Mouse (Mus musculus) hindbrain, embryonic 10.5 days (tissue): ENCODE data around the gene Kif16b. TPM values are rescaled to one million over a fixed set of nuclear protein-coding genes. Genes with fewer than 3 reads are reported as not detected.
A peak's percentile ranks its signal among the peaks of the same experiment; 100 is the strongest.

Experiments used
- DNase-seq: peaks from one replicate; pipeline ENCODE4 v3.0.0-alpha.2; 2017; ENCODE audit warnings: low spot score
- H3K27ac ChIP-seq: fragments of 300-500 bp; sonication (generic); 2 replicates; pipeline ENCODE4 v1.5.1; 2016; ENCODE audit warnings: mild to moderate bottlenecking, moderate library complexity
- H3K27me3 ChIP-seq: fragments of 300-500 bp; sonication (generic); 2 replicates; pipeline ENCODE4 v1.6.1; 2016; ENCODE audit warnings: mild to moderate bottlenecking; ENCODE audit not compliant: poor library complexity, insufficient read depth, severe bottlenecking
- H3K36me3 ChIP-seq: fragments of 300-500 bp; sonication (generic); 2 replicates; pipeline ENCODE4 v1.6.1; 2016; ENCODE audit warnings: mild to moderate bottlenecking, moderate library complexity
- H3K4me1 ChIP-seq: fragments of 300-500 bp; sonication (generic); replicated peaks from 2 replicates; pipeline ENCODE4 v1.6.1; 2016; ENCODE audit warnings: mild to moderate bottlenecking
- H3K4me3 ChIP-seq: fragments of 300-500 bp; sonication (generic); 2 replicates; pipeline ENCODE4 v1.5.1; 2016; ENCODE audit warnings: mild to moderate bottlenecking, moderate library complexity
- H3K9me3 ChIP-seq: fragments of 300-500 bp; sonication (generic); 2 replicates; pipeline ENCODE4 v1.6.1; 2016; ENCODE audit warnings: mild to moderate bottlenecking, moderate library complexity
- WGBS: fragments of 180-500 bp; shearing (Covaris S2); methylation state at CpG from one replicate; pipeline ENCODE4 v1.1.7; 2016; 5-methylcytosine and 5-hydroxymethylcytosine counted together
- polyA plus RNA-seq: library from polyadenylated mRNA; unstranded; fragments of >200 nt; fragmentation: Nextera tagmentation; extraction: Ambion mirVana; gene quantifications from 2 replicates; pipeline ENCODE4 v1.2.1, GENCODE M21; 2016

Kif16b gene
- polyA plus RNA-seq, 1 experiment from 2014 or later: 4.2 TPM

- H3K9me3 ChIP-seq: no peaks in the 10 kb centered on the region
- H3K4me1 ChIP-seq: no peaks in the 10 kb centered on the region
- H3K36me3 ChIP-seq: no peaks in the 10 kb centered on the region
- H3K4me3 ChIP-seq: no peak overlapping the region
- WGBS: 78% methylated on average over 3 of the region's 3 CpGs
- no peaks in the 10 kb centered on the region for H3K27me3 ChIP-seq
- no peak for DNase-seq
- no peak overlapping the region for H3K27ac ChIP-seq
These were observed 62.6 kb downstream of the Kif16b start for GRCm38 (mm10) chr2:142838775-142839174.

- H3K4me1 ChIP-seq: peaks cover 3% of the 10 kb centered on the region
- no peak for DNase-seq
- WGBS: 93% methylated on average over 1 of the region's 1 CpGs
- no peaks in the 10 kb centered on the region for H3K27me3 ChIP-seq
- H3K4me3 ChIP-seq: no peak overlapping the region
- no peaks in the 10 kb centered on the region for H3K36me3 ChIP-seq
- H3K27ac ChIP-seq: no peak overlapping the region
- H3K9me3 ChIP-seq: no peaks in the 10 kb centered on the region
These were observed 63.2 kb downstream of the Kif16b start for GRCm38 (mm10) chr2:142838118-142838517.

GRCm38 (mm10) chr2:142834751-142835150 lies 66.6 kb downstream of the Kif16b start:
- Histone ChIP-seq H3K27ac (no peak overlapping the region), H3K27me3 (0 out of 2 replicates have a peak, but pooled peaks cover 4% of the 10 kb centered on the region), H3K36me3 (no peaks in the 10 kb centered on the region), H3K4me3 (no peak overlapping the region), H3K9me3 (no peaks in the 10 kb centered on the region), H3K4me1 (peaks cover 17% of the 10 kb centered on the region)
- no peak for DNase-seq
- WGBS: 88% methylated on average over 3 of the region's 3 CpGs

GRCm38 (mm10) chr2:142832617-142833422 lies 68.5 kb downstream of the Kif16b start:
- Histone ChIP-seq H3K4me1 (peaks cover 17% of the 10 kb centered on the region), H3K27me3 (0 out of 2 replicates have a peak, but pooled peaks cover 4% of the 10 kb centered on the region), H3K9me3 (no peaks in the 10 kb centered on the region), H3K27ac (peak overlapping the region; percentile 17; the same call in 1 of the 2 replicates), H3K4me3 (no peak overlapping the region), H3K36me3 (no peaks in the 10 kb centered on the region)
- 44% methylated on average over 10 of the region's 10 CpGs for WGBS
- peak; percentile 26 for DNase-seq

- WGBS: 43% methylated on average over 2 of the region's 2 CpGs
- Histone ChIP-seq H3K36me3 (no peaks in the 10 kb centered on the region), H3K27ac (no peak overlapping the region), H3K4me3 (no peak overlapping the region), H3K27me3 (no peaks in the 10 kb centered on the region), H3K9me3 (no peaks in the 10 kb centered on the region), H3K4me1 (peaks cover 6% of the 10 kb centered on the region; the same call in 1 of the 2 replicates)
- DNase-seq: peak; percentile 18
These were observed 88.3 kb downstream of the Kif16b start for GRCm38 (mm10) chr2:142813033-142813432.

GRCm38 (mm10) chr2:142803760-142804448 lies 97.4 kb downstream of the Kif16b start:
- H3K27ac ChIP-seq: no peak overlapping the region
- no peaks in the 10 kb centered on the region for H3K9me3 ChIP-seq
- WGBS: 100% methylated on average over 1 of the region's 1 CpGs
- no peak for DNase-seq
- no peaks in the 10 kb centered on the region for H3K27me3 ChIP-seq
- H3K4me1 ChIP-seq: no peaks in the 10 kb centered on the region
- H3K4me3 ChIP-seq: no peak overlapping the region
- H3K36me3 ChIP-seq: no peaks in the 10 kb centered on the region

GRCm38 (mm10) chr2:142797310-142797709 lies 104.0 kb downstream of the Kif16b start:
- DNase-seq: no peak
- no peak overlapping the region for H3K27ac ChIP-seq
- no peak overlapping the region for H3K4me3 ChIP-seq
- WGBS: 86% methylated on average over 6 of the region's 6 CpGs
- H3K4me1 ChIP-seq: no peaks in the 10 kb centered on the region
- H3K36me3 ChIP-seq: no peaks in the 10 kb centered on the region
- no peaks in the 10 kb centered on the region for H3K9me3 ChIP-seq
- H3K27me3 ChIP-seq: no peaks in the 10 kb centered on the region

- Histone ChIP-seq H3K4me3 (no peak overlapping the region), H3K27me3 (no peaks in the 10 kb centered on the region), H3K27ac (no peak overlapping the region), H3K4me1 (no peaks in the 10 kb centered on the region), H3K9me3 (no peaks in the 10 kb centered on the region), H3K36me3 (no peaks in the 10 kb centered on the region)
- WGBS: 70% methylated on average over 1 of the region's 1 CpGs
- DNase-seq: no peak
These were observed 126.0 kb downstream of the Kif16b start for GRCm38 (mm10) chr2:142775358-142775757.

- H3K27me3 ChIP-seq: no peaks in the 10 kb centered on the region
- H3K27ac ChIP-seq: no peak overlapping the region
- H3K4me3 ChIP-seq: no peak overlapping the region
- 58% methylated on average over 1 of the region's 1 CpGs for WGBS
- H3K9me3 ChIP-seq: no peaks in the 10 kb centered on the region
- H3K4me1 ChIP-seq: peaks cover 2% of the 10 kb centered on the region; the same call in 1 of the 2 replicates
- no peaks in the 10 kb centered on the region for H3K36me3 ChIP-seq
- DNase-seq: no peak
These were observed 126.6 kb downstream of the Kif16b start for GRCm38 (mm10) chr2:142774752-142775151.

GRCm38 (mm10) chr2:142769647-142770121 lies 131.6 kb downstream of the Kif16b start:
- DNase-seq: peak; percentile 19
- Histone ChIP-seq H3K36me3 (no peaks in the 10 kb centered on the region), H3K4me3 (no peak overlapping the region), H3K27me3 (no peaks in the 10 kb centered on the region), H3K27ac (peak overlapping the region; percentile 69; the same call in 1 of the 2 replicates), H3K4me1 (peaks cover 9% of the 10 kb centered on the region; the same call in 1 of the 2 replicates), H3K9me3 (no peaks in the 10 kb centered on the region)
- 67% methylated on average over 11 of the region's 11 CpGs for WGBS

GRCm38 (mm10) chr2:142764276-142764675 lies 137.1 kb downstream of the Kif16b start:
- WGBS: 88% methylated on average over 1 of the region's 2 CpGs
- Histone ChIP-seq H3K4me3 (no peak overlapping the region), H3K4me1 (0 out of 2 replicates have a peak, but pooled peaks cover 3% of the 10 kb centered on the region), H3K27ac (no peak overlapping the region), H3K36me3 (no peaks in the 10 kb centered on the region), H3K9me3 (no peaks in the 10 kb centered on the region), H3K27me3 (no peaks in the 10 kb centered on the region)
- no peak for DNase-seq

GRCm38 (mm10) chr2:142760843-142761242 lies 140.5 kb downstream of the Kif16b start:
- no peak overlapping the region for H3K4me3 ChIP-seq
- no peak overlapping the region for H3K27ac ChIP-seq
- 86% methylated on average over 4 of the region's 4 CpGs for WGBS
- no peaks in the 10 kb centered on the region for H3K27me3 ChIP-seq
- no peak for DNase-seq
- H3K4me1 ChIP-seq: 0 out of 2 replicates have a peak, but pooled peaks cover 3% of the 10 kb centered on the region
- H3K36me3 ChIP-seq: no peaks in the 10 kb centered on the region
- no peaks in the 10 kb centered on the region for H3K9me3 ChIP-seq

GRCm38 (mm10) chr2:142759192-142759591 lies 142.1 kb downstream of the Kif16b start:
- WGBS: 94% methylated on average over 4 of the region's 4 CpGs
- no peak overlapping the region for H3K4me3 ChIP-seq
- H3K36me3 ChIP-seq: no peaks in the 10 kb centered on the region
- no peak overlapping the region for H3K27ac ChIP-seq
- no peaks in the 10 kb centered on the region for H3K4me1 ChIP-seq
- no peaks in the 10 kb centered on the region for H3K27me3 ChIP-seq
- H3K9me3 ChIP-seq: no peaks in the 10 kb centered on the region
- no peak for DNase-seq
